Mouse (Mus musculus) heart, embryonic 10.5 days (tissue): Measurements from ENCODE around the gene Bmp7. TPM values are rescaled to one million over a fixed set of nuclear protein-coding genes. Genes with fewer than 3 reads are reported as not detected.

Source experiments
- DNase-seq: peaks from one replicate; pipeline ENCODE4 v3.0.0-alpha.2; 2017; ENCODE audit warnings: low spot score
- H3K27ac ChIP-seq: fragments of 300-500 bp; sonication (generic); 2 replicates; pipeline ENCODE4 v1.5.1; 2016; ENCODE audit warnings: mild to moderate bottlenecking
- H3K27me3 ChIP-seq: fragments of 300-500 bp; sonication (generic); 2 replicates; pipeline ENCODE4 v1.6.1; 2016; ENCODE audit warnings: mild to moderate bottlenecking; ENCODE audit not compliant: poor library complexity, insufficient read depth, severe bottlenecking
- H3K36me3 ChIP-seq: fragments of 300-500 bp; sonication (generic); 2 replicates; pipeline ENCODE4 v1.6.1; 2016; ENCODE audit warnings: mild to moderate bottlenecking, moderate library complexity
- H3K4me1 ChIP-seq: fragments of 300-500 bp; sonication (generic); 2 replicates; pipeline ENCODE4 v1.6.1; 2016; ENCODE audit warnings: mild to moderate bottlenecking
- H3K4me3 ChIP-seq: fragments of 300-500 bp; sonication (generic); 2 replicates; pipeline ENCODE4 v1.5.1; 2016; ENCODE audit warnings: mild to moderate bottlenecking, moderate library complexity
- H3K9me3 ChIP-seq: fragments of 300-500 bp; sonication (generic); 2 replicates; pipeline ENCODE4 v1.6.1; 2016; ENCODE audit warnings: mild to moderate bottlenecking, moderate library complexity
- WGBS: fragments of 180-500 bp; shearing (Covaris S2); methylation state at CpG from one replicate; pipeline ENCODE4 v1.1.7; 2016; 5-methylcytosine and 5-hydroxymethylcytosine counted together
- microRNA-seq: library from miRNA; unstranded; fragments of <30 nt; microRNA quantifications from one replicate; pipeline ENCODE4, GENCODE M21; 2017
- polyA plus RNA-seq: library from polyadenylated mRNA; unstranded; fragments of >200 nt; fragmentation: Nextera tagmentation; extraction: Ambion mirVana; gene quantifications from 2 replicates; pipeline ENCODE4 v1.2.1, GENCODE M21; 2016

The Bmp7 gene
- polyA plus RNA-seq, 1 experiment from 2014 or later = 49.5 TPM

DNA sequence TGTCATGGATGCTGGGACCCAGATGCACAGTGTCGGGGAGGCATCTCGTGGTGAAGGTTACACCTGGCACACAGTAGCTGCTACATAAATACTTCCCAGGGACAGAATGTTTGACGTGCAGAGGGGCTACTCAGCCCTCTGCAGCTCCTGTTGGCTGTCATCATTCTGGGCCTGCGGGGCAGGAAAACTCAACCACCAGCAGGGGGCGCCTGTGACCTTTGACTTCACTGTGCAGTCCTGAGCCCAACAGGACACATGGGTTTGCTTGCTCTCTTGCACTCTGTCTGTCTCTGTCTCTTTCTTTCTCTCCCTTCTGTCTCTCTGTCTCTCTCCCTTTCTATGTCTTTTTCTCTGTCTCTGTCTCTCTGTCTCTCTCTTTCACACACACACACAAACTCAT, 108.4 kb downstream of the Bmp7 start:
- Histone ChIP-seq H3K27me3 (peaks cover 14% of the 10 kb centered on the region; the same call in 1 of the 2 replicates), H3K36me3 (no peaks in the 10 kb centered on the region), H3K4me3 (no peak overlapping the region), H3K27ac (peak overlapping the region; percentile 56; the same call in 1 of the 2 replicates), H3K4me1 (peaks cover 36% of the 10 kb centered on the region), H3K9me3 (no peaks in the 10 kb centered on the region)
- 11% methylated on average over 5 of the region's 5 CpGs for WGBS
- peak; percentile 91 for DNase-seq

DNA sequence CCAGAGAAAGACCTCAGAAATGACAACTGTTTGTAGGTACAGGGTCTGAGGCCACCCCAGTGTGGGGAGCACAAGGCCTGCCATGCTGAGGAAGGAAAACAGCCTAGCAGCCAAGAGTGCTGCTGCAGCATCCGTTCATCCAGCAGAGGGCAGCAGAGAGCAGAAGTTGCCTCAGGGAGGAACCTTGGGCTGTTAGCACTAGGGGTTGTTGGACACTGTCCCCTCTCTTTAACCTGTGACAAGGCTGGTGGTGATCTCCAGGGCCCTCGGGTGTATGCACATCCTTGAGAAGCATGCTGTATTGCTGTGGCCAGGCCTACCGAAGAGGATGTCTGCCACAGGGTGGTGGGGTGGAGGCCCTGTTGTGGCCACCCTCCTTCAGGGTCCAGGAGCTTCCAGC, 109.0 kb downstream of the Bmp7 start:
- H3K4me3 ChIP-seq = no peak overlapping the region
- peak overlapping the region; percentile 56; the same call in 1 of the 2 replicates for H3K27ac ChIP-seq
- 15% methylated on average over 3 of the region's 3 CpGs for WGBS
- no peaks in the 10 kb centered on the region for H3K36me3 ChIP-seq
- no peaks in the 10 kb centered on the region for H3K9me3 ChIP-seq
- peaks cover 20% of the 10 kb centered on the region; the same call in 1 of the 2 replicates for H3K27me3 ChIP-seq
- peaks cover 31% of the 10 kb centered on the region for H3K4me1 ChIP-seq
- DNase-seq = peak; percentile 93

DNA sequence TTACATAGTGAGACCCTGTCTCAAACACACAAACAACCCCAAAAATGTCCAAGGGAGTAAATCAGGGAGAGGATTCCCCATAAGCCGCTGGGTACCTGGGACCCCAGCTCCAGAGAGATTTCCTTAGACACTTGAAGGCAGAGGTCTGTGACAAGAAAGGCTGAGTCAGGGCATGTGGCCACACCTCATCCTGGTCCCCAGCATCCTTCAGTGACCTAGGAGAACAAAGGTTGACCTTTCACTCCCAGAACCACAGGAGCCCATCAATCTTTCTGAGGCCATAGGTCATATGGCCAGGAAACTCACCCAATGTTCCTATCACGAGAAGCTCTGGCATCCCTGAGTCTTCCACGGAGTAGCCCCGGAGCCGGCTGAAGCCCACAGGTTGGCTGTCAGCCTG, 111.9 kb downstream of the Bmp7 start:
- Histone ChIP-seq H3K36me3 (no peaks in the 10 kb centered on the region), H3K9me3 (no peaks in the 10 kb centered on the region), H3K4me1 (peaks cover 38% of the 10 kb centered on the region), H3K27ac (no peak overlapping the region), H3K27me3 (peaks cover 48% of the 10 kb centered on the region), H3K4me3 (no peak overlapping the region)
- no peak for DNase-seq
- WGBS = 52% methylated on average over 5 of the region's 5 CpGs

DNA sequence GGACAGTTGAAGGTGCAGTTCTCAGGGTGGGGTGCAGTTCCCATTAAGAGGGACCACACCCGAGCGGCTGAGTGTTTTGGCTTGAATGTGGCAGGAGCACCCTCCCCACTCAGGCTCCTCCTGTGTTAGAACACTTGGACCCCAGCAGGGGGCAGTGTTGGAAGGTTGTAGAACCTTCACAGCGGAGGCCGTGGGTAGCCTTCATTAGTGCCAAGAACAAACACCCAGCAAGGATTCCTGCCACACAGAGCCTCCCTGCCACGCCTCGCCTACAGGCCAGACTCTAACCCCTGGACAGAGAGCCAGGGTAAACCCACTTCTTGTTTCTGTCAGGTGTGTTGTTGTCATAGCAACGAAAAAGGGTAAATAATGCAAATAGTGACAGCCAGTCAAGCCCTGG, 112.6 kb downstream of the Bmp7 start:
- Histone ChIP-seq H3K4me3 (no peak overlapping the region), H3K9me3 (no peaks in the 10 kb centered on the region), H3K27ac (no peak overlapping the region), H3K27me3 (peaks cover 51% of the 10 kb centered on the region), H3K4me1 (peaks cover 31% of the 10 kb centered on the region), H3K36me3 (no peaks in the 10 kb centered on the region)
- DNase-seq = no peak
- 68% methylated on average over 7 of the region's 7 CpGs for WGBS

DNA sequence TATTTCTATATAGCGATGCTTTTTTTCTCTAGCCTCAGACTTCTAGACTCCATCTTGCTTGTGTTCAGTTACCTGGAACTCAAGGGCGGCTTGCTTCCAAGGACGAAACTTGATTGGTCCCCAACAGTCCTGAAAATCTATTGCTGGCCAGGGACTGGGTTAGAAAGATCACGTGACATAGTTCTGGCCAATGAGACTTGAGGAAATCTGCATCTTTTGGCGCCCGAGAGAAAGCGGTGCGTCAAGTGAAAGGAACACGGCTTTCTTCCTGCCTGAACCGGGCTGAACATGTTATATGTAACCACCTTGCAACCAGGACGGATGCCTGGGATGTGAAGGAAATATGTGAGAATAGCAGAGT, 114.4 kb downstream of the Bmp7 start:
- Histone ChIP-seq H3K4me1 (peaks cover 17% of the 10 kb centered on the region), H3K27me3 (peaks cover 68% of the 10 kb centered on the region)
- WGBS = 79% methylated on average over 11 of the region's 11 CpGs

DNA sequence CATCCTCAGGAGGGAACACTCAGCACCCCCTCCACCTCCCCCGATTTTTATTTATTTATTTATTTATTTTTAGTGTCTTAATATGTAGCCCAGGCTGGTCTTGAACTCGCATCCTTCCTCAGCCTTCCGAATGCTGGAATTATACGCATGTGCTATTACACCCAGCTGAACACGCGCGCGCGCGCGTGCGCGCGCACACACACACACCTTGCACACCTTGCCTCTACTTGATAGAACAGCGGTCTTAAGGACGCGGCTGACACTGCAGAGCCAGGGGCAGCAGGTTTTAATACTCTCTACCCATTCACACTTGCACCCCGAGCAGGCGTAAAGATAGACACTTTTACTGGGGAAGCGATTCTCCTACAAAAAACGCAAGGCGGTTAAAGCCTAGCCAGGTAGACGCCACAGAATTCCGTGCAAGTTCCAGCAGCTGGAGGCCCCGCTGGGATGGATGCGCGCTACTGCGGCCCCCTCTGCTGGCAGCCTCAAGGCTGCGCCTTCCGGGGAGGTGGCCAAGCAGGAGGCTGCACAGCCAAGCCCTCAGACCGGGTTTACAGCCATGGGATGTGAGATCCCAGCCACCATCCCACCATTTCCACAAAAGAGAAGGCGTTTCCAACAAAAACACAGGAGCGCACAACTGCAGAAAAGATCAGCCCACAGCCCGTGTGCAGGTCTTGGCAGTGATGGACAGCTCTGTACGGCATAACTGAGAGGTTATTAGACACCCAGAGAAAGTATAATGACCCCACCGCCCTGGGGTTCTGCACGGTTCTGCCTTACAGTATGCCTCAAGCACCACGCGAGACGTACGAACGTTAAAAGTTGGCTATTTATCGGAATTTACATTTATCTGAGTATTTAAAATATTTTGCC, 115.0 kb downstream of the Bmp7 start:
- peak; percentile 83 for DNase-seq
- Histone ChIP-seq H3K27me3 (peaks cover 73% of the 10 kb centered on the region), H3K4me1 (peaks cover 17% of the 10 kb centered on the region), H3K36me3 (no peaks in the 10 kb centered on the region), H3K27ac (no peak overlapping the region), H3K4me3 (peak overlapping the region; percentile 45), H3K9me3 (no peaks in the 10 kb centered on the region)
- WGBS = 17% methylated on average over 43 of the region's 43 CpGs

More for the DNA sequence above, 114.4 kb downstream of the Bmp7 start:
- Histone ChIP-seq H3K4me3 (no peak overlapping the region), H3K36me3 (no peaks in the 10 kb centered on the region), H3K27ac (no peak overlapping the region), H3K9me3 (no peaks in the 10 kb centered on the region)
- DNase-seq = no peak

DNA sequence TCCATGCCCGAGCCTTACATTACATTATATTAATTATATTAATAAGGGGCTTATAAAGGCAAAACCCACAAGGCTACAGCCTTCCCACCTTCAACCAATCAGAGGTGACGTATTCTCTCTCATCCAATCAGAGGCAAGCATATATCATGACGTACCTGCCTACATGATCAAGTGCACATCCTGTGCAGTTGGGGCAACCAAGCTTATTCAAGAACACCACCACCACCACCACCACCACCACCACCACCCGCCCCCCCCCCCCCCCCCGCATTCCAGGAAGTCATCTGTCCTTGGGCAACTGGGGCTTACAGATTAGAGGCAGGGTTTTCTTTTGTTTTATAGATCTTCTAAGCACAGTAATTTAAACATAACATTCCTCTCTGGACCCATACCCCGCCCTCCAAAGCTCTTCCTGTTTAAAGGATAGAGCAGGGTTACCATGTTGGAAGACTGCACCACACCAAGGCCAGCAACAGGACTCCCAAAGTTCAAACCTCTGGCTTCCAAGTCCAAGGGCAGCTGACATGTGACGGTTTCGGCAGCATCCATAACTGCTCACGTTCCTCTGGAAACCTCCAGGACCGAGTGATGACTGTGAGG, 121.4 kb downstream of the Bmp7 start:
- peaks cover 57% of the 10 kb centered on the region for H3K27me3 ChIP-seq
- 74% methylated on average over 10 of the region's 10 CpGs for WGBS
- peaks cover 4% of the 10 kb centered on the region; the same call in 1 of the 2 replicates for H3K9me3 ChIP-seq
- no peak overlapping the region for H3K4me3 ChIP-seq
- H3K4me1 ChIP-seq = no peaks in the 10 kb centered on the region
- DNase-seq = no peak
- no peak overlapping the region for H3K27ac ChIP-seq
- H3K36me3 ChIP-seq = no peaks in the 10 kb centered on the region

Small RNA genes lying within 50 kb of the gene (microRNA-seq; reads per million reads assigned to microRNA genes)
- gene Gm22773 = not detected

Other genes with a start within 250 kb of the Bmp7 start
- gene Spo11, start 37.4 kb upstream of the Bmp7 start, polyA plus RNA-seq = 0.06 and 0.20 TPM in 2 replicates
- 139 and 162 TPM in 2 replicates for gene Rae1, start 59.8 kb upstream of the Bmp7 start, polyA plus RNA-seq
- 156 and 188 TPM in 2 replicates for gene Rbm38, start 80.2 kb upstream of the Bmp7 start, polyA plus RNA-seq
- 0.85 and 1.1 TPM in 2 replicates for gene Ctcfl, start 179.2 kb upstream of the Bmp7 start, polyA plus RNA-seq
- gene Pck1, start 212.7 kb upstream of the Bmp7 start, polyA plus RNA-seq = not detected in 2 replicates